Mouse (Mus musculus): ENCODE measurements around the gene Slc9a9. TPM values are rescaled to one million over a fixed set of nuclear protein-coding genes. Genes with fewer than 3 reads are reported as not detected.

The Slc9a9 gene
- polyA plus RNA-seq, 1 experiment, result not detected

GRCm38 (mm10) chr9:94907020-94907610 is 237.4 kb downstream of the Slc9a9 start:
- no peak for TF ChIP-seq GATA1 (IDR thresholded peaks at IDR 0.05; ENCODE audit: low read length)

- TF ChIP-seq GATA1 (IDR thresholded peaks at IDR 0.05; ENCODE audit: low read length), result no peak
These were observed 242.4 kb downstream of the Slc9a9 start for GRCm38 (mm10) chr9:94912071-94912470.

GRCm38 (mm10) chr9:94922062-94922461 is 252.4 kb downstream of the Slc9a9 start:
- no peak for TF ChIP-seq GATA1 (IDR thresholded peaks at IDR 0.05; ENCODE audit: low read length)

- no peak for TF ChIP-seq GATA1 (IDR thresholded peaks at IDR 0.05; ENCODE audit: low read length)
These were observed 256.1 kb downstream of the Slc9a9 start for GRCm38 (mm10) chr9:94925845-94926244.

GRCm38 (mm10) chr9:94927101-94927500 is 257.4 kb downstream of the Slc9a9 start:
- no peak for TF ChIP-seq GATA1 (IDR thresholded peaks at IDR 0.05; ENCODE audit: low read length)

GRCm38 (mm10) chr9:94945569-94946135 is 275.9 kb downstream of the Slc9a9 start:
- TF ChIP-seq GATA1 (IDR thresholded peaks at IDR 0.05; ENCODE audit: low read length), result no peak

GRCm38 (mm10) chr9:94947246-94947645 is 277.5 kb downstream of the Slc9a9 start:
- no peak for TF ChIP-seq GATA1 (IDR thresholded peaks at IDR 0.05; ENCODE audit: low read length)

- TF ChIP-seq GATA1 (IDR thresholded peaks at IDR 0.05; ENCODE audit: low read length), result no peak
These were observed 281.0 kb downstream of the Slc9a9 start for GRCm38 (mm10) chr9:94950676-94951075.

- no peak for TF ChIP-seq GATA1 (IDR thresholded peaks at IDR 0.05; ENCODE audit: low read length)
These were observed 285.9 kb downstream of the Slc9a9 start for GRCm38 (mm10) chr9:94955645-94956044.

- no peak for TF ChIP-seq GATA1 (IDR thresholded peaks at IDR 0.05; ENCODE audit: low read length)
These were observed 288.7 kb downstream of the Slc9a9 start for GRCm38 (mm10) chr9:94958382-94958781.

- no peak for TF ChIP-seq GATA1 (IDR thresholded peaks at IDR 0.05; ENCODE audit: low read length)
These were observed 298.9 kb downstream of the Slc9a9 start for GRCm38 (mm10) chr9:94968596-94969120.

GRCm38 (mm10) chr9:94969131-94969530 is 299.4 kb downstream of the Slc9a9 start:
- no peak for TF ChIP-seq GATA1 (IDR thresholded peaks at IDR 0.05; ENCODE audit: low read length)

- TF ChIP-seq GATA1 (IDR thresholded peaks at IDR 0.05; ENCODE audit: low read length), result no peak
These were observed 302.3 kb downstream of the Slc9a9 start for GRCm38 (mm10) chr9:94972021-94972420.

GRCm38 (mm10) chr9:94972693-94973092 is 303.0 kb downstream of the Slc9a9 start:
- no peak for TF ChIP-seq GATA1 (IDR thresholded peaks at IDR 0.05; ENCODE audit: low read length)

GRCm38 (mm10) chr9:94976191-94976590 is 306.5 kb downstream of the Slc9a9 start:
- no peak for TF ChIP-seq GATA1 (IDR thresholded peaks at IDR 0.05; ENCODE audit: low read length)

GRCm38 (mm10) chr9:94993575-94993974 is 323.9 kb downstream of the Slc9a9 start:
- no peak for TF ChIP-seq GATA1 (IDR thresholded peaks at IDR 0.05; ENCODE audit: low read length)

- TF ChIP-seq GATA1 (IDR thresholded peaks at IDR 0.05; ENCODE audit: low read length), result no peak
These were observed 350.5 kb downstream of the Slc9a9 start for GRCm38 (mm10) chr9:95020136-95020706.

Data from G1E-ER4 (cell line).